Mouse (Mus musculus) intestine, postnatal 0 days (tissue): ENCODE data around the gene Csnk1g1. TPM values are rescaled to one million over a fixed set of nuclear protein-coding genes. Genes with fewer than 3 reads are reported as not detected.

Experiments
- ATAC-seq: fragments of 200-750 bp; cut with Nextera tagmentation; 2 replicates; pipeline ENCODE4 v1.8.0; 2017; ENCODE audit warnings: mild to moderate bottlenecking, moderate TSS enrichment, moderate library complexity
- H3K27ac ChIP-seq: fragments of 300-500 bp; sonication (generic); 2 replicates; pipeline ENCODE4 v1.5.1; 2014; ENCODE audit warnings: mild to moderate bottlenecking, low read depth, low read length, moderate library complexity
- H3K27me3 ChIP-seq: fragments of 300-500 bp; sonication (generic); replicated peaks from 2 replicates; pipeline ENCODE4 v1.6.1; 2014; ENCODE audit warnings: low read length, mixed read lengths; ENCODE audit not compliant: control insufficient read depth, insufficient read depth
- H3K36me3 ChIP-seq: fragments of 300-500 bp; sonication (generic); 2 replicates; pipeline ENCODE4 v1.6.1; 2014; ENCODE audit warnings: mild to moderate bottlenecking, moderate library complexity; ENCODE audit not compliant: control insufficient read depth, insufficient read depth
- H3K4me1 ChIP-seq: fragments of 300-500 bp; sonication (generic); replicated peaks from 2 replicates; pipeline ENCODE4 v1.6.1; 2014; ENCODE audit warnings: antibody characterized with exemption, low read length, mixed read lengths; ENCODE audit not compliant: control insufficient read depth, insufficient read depth
- H3K4me2 ChIP-seq: fragments of 300-500 bp; sonication (generic); replicated peaks from 2 replicates; pipeline ENCODE4 v1.6.1; 2014; ENCODE audit warnings: low read depth, mild to moderate bottlenecking, moderate library complexity
- H3K4me3 ChIP-seq: fragments of 300-500 bp; sonication (generic); 2 replicates; pipeline ENCODE4 v1.5.1; 2014; ENCODE audit warnings: low read depth, low read length
- H3K9ac ChIP-seq: fragments of 300-500 bp; sonication (generic); 2 replicates; pipeline ENCODE4 v1.6.1; 2014; ENCODE audit warnings: mild to moderate bottlenecking, low read depth, low read length
- H3K9me3 ChIP-seq: fragments of 300-500 bp; sonication (generic); 2 replicates; pipeline ENCODE4 v1.6.1; 2016; ENCODE audit warnings: mixed run types; ENCODE audit not compliant: control insufficient read depth
- CTCF ChIP-seq: sonication (generic); IDR thresholded peaks from 2 replicates; pipeline ENCODE4 v1.5.1; 2016; ENCODE audit warnings: low read depth, mild to moderate bottlenecking, control low read depth, antibody characterized with exemption, moderate library complexity
- WGBS: fragments of 180-500 bp; shearing (Covaris S2); extraction: QIAGEN DNeasy Blood & Tissue Kit; methylation state at CpG from one replicate; pipeline ENCODE4 v1.1.7; 2014; 5-methylcytosine and 5-hydroxymethylcytosine counted together
- polyA plus RNA-seq: library from polyadenylated mRNA; unstranded; fragments of >200 nt; fragmentation: Nextera tagmentation; extraction: Ambion mirVana; gene quantifications from 2 replicates; pipeline ENCODE4 v1.2.1, GENCODE M21; 2015

The Csnk1g1 gene
- polyA plus RNA-seq, 1 experiment from 2014 or later = 5.7 TPM

GRCm38 (mm10) chr9:65928456-65928855 lies 19.7 kb downstream of the Csnk1g1 start:
- ATAC-seq = no peak
- Histone ChIP-seq H3K9ac (no peak overlapping the region), H3K9me3 (no peaks in the 10 kb centered on the region), H3K36me3 (no peaks in the 10 kb centered on the region), H3K27ac (no peak overlapping the region), H3K27me3 (no peaks in the 10 kb centered on the region), H3K4me3 (no peak overlapping the region), H3K4me2 (no peak overlapping the region), H3K4me1 (no peaks in the 10 kb centered on the region)
- no peak for TF ChIP-seq CTCF

DNA sequence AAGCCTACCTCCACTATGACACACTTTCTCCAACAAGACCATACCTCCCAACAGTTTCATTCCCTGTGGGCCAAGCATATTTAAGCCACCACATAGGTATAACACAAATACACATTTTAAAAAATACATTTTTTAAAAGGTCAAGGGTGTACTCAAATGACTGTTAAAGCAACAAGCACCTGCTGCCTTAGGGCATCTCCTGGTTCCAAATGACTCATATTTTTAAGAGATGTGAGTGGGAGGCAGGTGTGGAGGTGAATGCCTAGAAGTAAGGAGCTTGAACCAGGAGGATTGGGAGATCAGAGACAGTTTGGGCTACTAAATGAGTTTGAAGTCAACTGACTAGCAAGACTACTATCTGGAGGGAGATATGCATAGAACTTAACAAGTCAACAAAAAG lies 21.1 kb downstream of the Csnk1g1 start:
- H3K9me3 ChIP-seq = no peaks in the 10 kb centered on the region
- H3K9ac ChIP-seq = no peak overlapping the region
- H3K27me3 ChIP-seq = no peaks in the 10 kb centered on the region
- no peak for TF ChIP-seq CTCF
- no peak overlapping the region for H3K4me2 ChIP-seq
- no peak overlapping the region for H3K4me3 ChIP-seq
- no peaks in the 10 kb centered on the region for H3K4me1 ChIP-seq
- no peak for ATAC-seq
- no peaks in the 10 kb centered on the region for H3K36me3 ChIP-seq
- H3K27ac ChIP-seq = no peak overlapping the region

DNA sequence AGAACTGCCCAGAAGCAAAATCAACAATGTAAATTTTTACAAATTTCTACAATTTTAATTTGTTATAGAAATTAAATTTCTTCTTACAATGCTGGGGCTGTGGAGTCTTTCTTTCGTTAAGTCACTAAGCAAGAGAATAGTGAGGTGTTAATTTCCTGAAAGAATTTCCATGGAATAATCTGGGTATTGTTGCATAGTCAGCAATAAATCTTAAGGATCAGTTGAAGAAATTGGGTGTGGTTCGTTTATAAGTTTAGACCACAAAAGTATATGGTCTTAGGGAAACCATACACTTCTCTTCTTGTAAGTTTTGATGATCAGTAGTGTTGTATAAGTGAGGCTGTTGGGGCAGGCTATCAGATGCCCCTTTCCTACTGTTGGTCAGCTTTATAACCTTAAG lies 28.8 kb downstream of the Csnk1g1 start:
- no peaks in the 10 kb centered on the region for H3K36me3 ChIP-seq
- no peak overlapping the region for H3K4me2 ChIP-seq
- no peaks in the 10 kb centered on the region for H3K27me3 ChIP-seq
- 78% methylated on average over 2 of the region's 2 CpGs for WGBS
- no peak for TF ChIP-seq CTCF
- H3K9me3 ChIP-seq = no peaks in the 10 kb centered on the region
- no peak for ATAC-seq
- no peak overlapping the region for H3K9ac ChIP-seq
- H3K27ac ChIP-seq = no peak overlapping the region
- H3K4me1 ChIP-seq = no peaks in the 10 kb centered on the region
- H3K4me3 ChIP-seq = no peak overlapping the region

DNA sequence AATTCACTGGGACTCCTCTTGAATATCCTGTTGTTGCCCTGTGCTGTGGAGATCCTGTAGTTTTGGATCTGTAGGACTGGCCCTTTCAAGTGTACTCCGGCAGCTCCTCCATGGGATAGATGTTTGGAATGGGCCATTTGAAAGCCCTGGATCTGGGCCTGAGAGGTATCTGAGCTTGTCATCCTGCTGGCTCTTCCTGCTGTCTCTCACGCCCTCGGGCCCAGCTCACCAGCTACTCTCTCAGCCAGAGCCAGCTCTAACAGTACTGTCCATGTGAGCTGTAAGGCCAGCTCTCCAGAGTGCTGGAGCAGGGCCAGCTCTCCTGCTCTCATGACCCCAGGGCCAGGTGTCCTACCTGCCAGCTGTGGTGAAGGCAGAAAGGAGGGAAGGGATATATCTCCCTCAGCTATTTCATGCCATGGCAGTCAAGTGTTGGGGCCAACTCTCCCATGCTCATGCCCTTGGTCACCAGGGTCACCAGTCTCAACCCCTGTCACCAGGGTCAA lies 42.4 kb downstream of the Csnk1g1 start:
- Histone ChIP-seq H3K27me3 (no peaks in the 10 kb centered on the region), H3K4me2 (no peak overlapping the region), H3K9ac (no peak overlapping the region), H3K27ac (no peak overlapping the region), H3K4me3 (no peak overlapping the region), H3K9me3 (no peaks in the 10 kb centered on the region), H3K4me1 (no peaks in the 10 kb centered on the region), H3K36me3 (peaks cover 6% of the 10 kb centered on the region; the same call in 1 of the 2 replicates)
- 88% methylated on average over 3 of the region's 3 CpGs for WGBS
- no peak for TF ChIP-seq CTCF
- ATAC-seq = no peak

GRCm38 (mm10) chr9:65970009-65970408 lies 61.3 kb downstream of the Csnk1g1 start:
- Histone ChIP-seq H3K4me2 (no peak overlapping the region), H3K4me1 (no peaks in the 10 kb centered on the region)
- ATAC-seq = no peak

GRCm38 (mm10) chr9:65973206-65973605 lies 64.5 kb downstream of the Csnk1g1 start:
- no peaks in the 10 kb centered on the region for H3K4me1 ChIP-seq
- no peak overlapping the region for H3K4me3 ChIP-seq
- no peak for ATAC-seq
- TF ChIP-seq CTCF = no peak
- no peaks in the 10 kb centered on the region for H3K9me3 ChIP-seq
- no peak overlapping the region for H3K4me2 ChIP-seq
- WGBS = 68% methylated on average over 2 of the region's 2 CpGs
- H3K36me3 ChIP-seq = no peaks in the 10 kb centered on the region
- H3K27ac ChIP-seq = no peak overlapping the region
- H3K9ac ChIP-seq = no peak overlapping the region
- no peaks in the 10 kb centered on the region for H3K27me3 ChIP-seq

More at GRCm38 (mm10) chr9:65970009-65970408, 61.3 kb downstream of the Csnk1g1 start:
- Histone ChIP-seq H3K9ac (no peak overlapping the region), H3K36me3 (no peaks in the 10 kb centered on the region), H3K27ac (no peak overlapping the region), H3K27me3 (no peaks in the 10 kb centered on the region), H3K4me3 (no peak overlapping the region), H3K9me3 (no peaks in the 10 kb centered on the region)
- no peak for TF ChIP-seq CTCF
- 77% methylated on average over 3 of the region's 3 CpGs for WGBS

DNA sequence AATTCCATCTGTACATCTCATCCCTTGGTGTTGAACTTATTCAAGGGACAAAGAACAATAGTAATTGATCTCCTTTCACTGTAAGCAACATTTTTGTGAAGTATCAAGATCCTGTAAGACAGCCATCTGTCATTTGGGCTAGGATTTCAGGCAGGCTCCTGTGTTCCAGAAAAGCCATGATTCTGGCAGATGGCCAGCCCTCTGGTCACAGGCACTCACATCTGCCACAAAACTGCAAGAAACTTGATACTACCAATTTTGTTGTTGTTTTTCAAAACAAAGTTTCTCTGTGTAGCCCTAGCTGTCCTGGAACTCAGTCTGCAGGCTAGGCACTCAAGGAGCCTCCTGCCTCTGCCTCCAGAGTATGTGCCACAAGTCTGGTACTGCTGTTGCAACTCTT lies 67.2 kb downstream of the Csnk1g1 start:
- H3K9ac ChIP-seq = no peak overlapping the region
- no peak for ATAC-seq
- no peaks in the 10 kb centered on the region for H3K4me1 ChIP-seq
- no peak for TF ChIP-seq CTCF
- no peak overlapping the region for H3K27ac ChIP-seq
- no peak overlapping the region for H3K4me3 ChIP-seq
- H3K4me2 ChIP-seq = no peak overlapping the region
- no peaks in the 10 kb centered on the region for H3K36me3 ChIP-seq
- no peaks in the 10 kb centered on the region for H3K27me3 ChIP-seq
- no peaks in the 10 kb centered on the region for H3K9me3 ChIP-seq
